Mouse (Mus musculus): ENCODE results near the gene Utp4. TPM values are rescaled to one million over a fixed set of nuclear protein-coding genes. Genes with fewer than 3 reads are reported as not detected.
A peak's percentile ranks its signal among the peaks of the same experiment; 100 is the strongest.

The Utp4 gene
- total RNA-seq, 2 experiments from 2014 or later, result 30.0 to 35.2 TPM

DNA sequence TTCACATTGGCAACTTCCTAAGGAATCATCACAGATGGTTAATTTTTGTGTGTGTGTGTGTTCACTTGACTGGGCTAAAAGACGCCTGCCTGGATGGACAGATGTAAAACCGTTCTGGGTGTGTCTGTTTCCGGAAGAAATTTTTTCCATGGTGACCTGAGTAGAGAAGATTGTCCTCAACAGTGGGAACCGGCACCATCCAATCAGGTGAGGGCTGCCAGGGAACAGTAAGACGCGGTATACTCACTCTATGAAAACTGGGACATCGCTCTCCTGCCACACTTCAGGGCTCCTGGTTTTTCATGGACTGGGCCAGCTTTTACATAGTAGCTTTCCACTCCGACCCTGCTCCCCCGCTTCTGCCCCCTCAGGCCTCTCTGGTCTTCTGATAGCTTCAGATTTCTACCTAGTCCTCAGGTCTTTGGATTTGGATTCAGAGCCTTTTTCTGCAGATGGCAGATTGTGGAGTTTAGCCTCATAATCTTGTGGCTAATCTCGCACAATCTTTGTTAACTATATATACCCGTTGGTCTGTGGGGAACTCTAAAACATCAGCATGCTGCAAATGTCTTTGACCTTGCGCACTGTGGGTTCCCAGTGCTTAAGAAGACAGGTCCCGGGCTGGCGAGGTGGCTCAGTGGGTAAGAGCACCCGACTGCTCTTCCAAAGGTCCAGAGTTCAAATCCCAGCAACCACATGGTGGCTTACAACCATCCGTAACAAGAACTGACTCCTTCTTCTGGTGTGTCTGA, 41.0 kb downstream of the Utp4 start:
- intact Hi-C loops (cut with DNase I), result no loop called here
- no peak for DNase-seq (ENCODE audit: low spot score in 2 of 2)

DNA sequence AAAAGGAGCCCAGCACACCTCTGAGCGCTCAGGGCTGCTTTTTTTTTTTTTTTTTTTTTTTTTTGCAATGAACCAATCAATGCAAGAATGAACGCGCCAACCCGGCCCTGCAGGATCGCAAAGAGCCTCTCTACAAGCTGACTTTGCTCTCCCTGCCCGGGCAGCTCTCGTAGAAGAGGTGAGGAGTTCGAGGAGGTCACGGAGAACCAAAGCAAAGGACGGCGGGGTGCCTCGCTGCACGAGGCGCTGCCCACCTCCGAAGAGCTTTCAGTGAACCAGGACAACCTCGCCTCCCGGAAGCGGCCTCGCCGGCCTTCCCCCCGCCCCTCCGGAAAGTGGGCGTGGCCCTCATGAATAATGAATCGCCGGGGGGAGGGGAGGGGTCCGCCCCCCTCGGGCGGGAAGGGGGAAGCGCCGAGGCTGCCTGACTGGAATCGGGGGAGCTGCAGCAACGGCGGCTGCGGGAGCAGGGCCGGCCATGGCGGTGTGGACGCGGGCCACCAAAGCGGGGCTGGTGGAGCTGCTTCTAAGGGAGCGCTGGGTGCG, 42.0 kb downstream of the Utp4 start, which contains the start of gene Sntb2:
Gene Sntb2 (plus strand): TSS at position 427 of the 546 bp plus-strand sequence.
- DNase-seq (ENCODE audit: low spot score in 2 of 2), result peak; percentile 84 to 89
- intact Hi-C loops (cut with DNase I), result loop anchor here (5.0 kb wide), 1 partner anchor 67 kb away; no protein-coding TSS in a partner anchor

DNA sequence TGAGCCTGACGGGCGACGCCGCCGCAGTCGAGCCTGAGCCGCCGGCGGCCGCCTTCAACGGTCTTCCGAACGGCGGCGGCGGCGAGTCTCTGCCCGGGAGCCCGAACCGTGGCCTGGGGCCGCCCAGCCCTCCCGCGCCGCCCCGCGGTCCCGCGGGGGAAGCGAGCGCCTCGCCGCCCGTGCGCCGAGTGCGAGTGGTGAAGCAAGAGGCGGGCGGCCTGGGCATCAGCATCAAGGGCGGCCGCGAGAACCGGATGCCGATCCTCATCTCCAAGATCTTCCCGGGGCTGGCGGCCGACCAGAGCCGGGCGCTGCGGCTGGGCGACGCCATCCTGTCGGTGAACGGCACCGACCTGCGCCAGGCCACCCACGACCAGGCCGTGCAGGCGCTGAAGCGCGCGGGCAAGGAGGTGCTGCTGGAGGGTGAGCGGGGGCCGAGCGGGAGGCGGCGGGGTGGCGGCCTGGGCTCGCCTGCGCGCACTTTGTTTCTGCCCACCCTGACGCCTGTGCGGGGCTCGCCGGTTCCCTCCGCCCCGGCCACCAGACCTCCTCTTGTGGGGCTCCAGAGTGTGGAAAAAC, 42.6 kb downstream of the Utp4 start:
- peak; percentile 49 to 66 for DNase-seq (ENCODE audit: low spot score in 2 of 2)
- intact Hi-C loops (cut with DNase I), result loop anchor here (5.0 kb wide), 1 partner anchor 66 kb away; no protein-coding TSS in a partner anchor

DNA sequence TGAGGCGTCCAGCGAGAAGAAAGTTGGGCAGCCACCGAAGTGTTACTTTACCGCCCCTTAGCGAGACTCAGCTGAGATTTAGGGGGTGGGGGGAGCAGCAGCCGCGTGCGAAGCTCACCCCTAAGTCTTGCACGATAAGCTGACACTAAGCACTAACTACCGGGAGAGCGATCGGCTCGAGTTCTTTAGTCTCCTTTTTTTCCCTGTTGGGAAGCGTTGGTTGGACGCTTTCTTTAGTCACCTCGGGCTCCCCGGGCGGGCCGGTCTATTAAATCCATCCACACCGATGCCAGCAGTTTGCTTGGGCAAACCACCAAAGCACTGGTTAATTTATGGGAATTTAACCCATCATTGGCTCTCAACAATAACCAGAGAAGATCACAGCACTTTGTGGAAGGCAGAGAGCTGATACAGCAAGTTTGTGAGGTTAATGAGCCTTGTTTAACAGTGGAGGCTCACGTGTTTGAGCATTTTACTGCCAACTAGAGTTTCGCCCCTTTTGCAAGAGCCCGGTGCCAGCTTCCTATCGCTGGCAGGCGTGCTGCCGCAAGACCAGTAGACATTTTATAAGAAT, 43.1 kb downstream of the Utp4 start:
- DNase-seq (ENCODE audit: low spot score in 2 of 2), result peak; percentile 37 to 42
- intact Hi-C loops (cut with DNase I), result loop anchor here (5.0 kb wide), 1 partner anchor 66 kb away; no protein-coding TSS in a partner anchor

DNA sequence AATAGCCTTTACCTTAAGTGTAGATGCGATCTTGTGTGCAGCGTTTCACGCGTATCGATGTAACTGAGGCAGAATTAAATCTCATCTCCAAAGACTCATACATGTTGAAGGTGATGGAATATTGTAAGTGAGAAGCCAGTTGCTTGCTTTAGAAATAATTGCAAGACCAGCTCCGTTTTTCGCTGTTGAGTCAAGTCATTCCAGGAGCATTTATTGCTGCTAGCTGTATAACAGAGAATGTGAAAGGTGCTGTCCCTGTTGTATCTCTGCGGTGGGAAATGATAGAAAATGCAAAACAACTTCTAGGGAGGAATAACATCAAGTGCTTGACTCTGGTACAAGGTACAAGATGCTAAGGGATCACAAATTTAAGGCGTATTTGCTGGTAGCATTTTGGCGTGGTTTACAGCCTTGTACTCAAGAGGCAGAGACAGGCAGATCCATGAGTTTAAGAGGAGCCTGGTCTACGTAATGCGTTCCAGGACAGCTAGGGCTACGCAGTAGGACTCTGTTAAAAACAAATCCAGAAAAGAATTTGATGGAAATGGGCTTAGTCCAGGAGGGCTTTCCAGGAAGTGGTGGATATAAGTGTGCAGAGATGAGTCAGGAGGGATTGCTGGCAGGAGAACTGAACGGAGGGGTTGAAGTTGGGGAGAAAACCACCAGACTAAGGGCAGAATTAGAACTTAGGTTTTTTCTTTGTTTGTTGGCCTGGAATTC, 43.8 kb downstream of the Utp4 start:
- intact Hi-C loops (cut with DNase I), result loop anchor here (5.0 kb wide), 1 partner anchor 65 kb away; no protein-coding TSS in a partner anchor
- DNase-seq (ENCODE audit: low spot score in 2 of 2), result no peak

DNA sequence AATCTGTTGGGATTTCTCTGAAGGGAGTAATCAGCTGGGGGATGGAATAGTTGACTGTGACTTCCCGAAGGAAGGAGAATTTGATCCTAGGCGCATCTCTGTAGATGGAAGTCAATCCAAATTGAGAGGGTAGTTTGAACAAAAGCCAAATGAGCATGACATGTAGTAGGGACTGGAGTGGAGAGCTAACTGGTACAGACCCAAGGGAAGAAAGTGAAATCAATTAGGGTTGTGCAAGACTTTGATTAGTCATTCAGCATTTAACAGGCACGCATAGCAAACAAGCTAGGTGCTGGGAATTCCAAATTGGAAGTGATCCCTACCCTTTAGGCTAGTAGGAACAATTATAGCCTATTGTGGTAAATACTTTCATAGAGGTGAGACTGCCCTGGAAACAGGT, 48.4 kb downstream of the Utp4 start:
- DNase-seq (ENCODE audit: low spot score in 2 of 2), result no peak
- intact Hi-C loops (cut with DNase I), result no loop called here

DNA sequence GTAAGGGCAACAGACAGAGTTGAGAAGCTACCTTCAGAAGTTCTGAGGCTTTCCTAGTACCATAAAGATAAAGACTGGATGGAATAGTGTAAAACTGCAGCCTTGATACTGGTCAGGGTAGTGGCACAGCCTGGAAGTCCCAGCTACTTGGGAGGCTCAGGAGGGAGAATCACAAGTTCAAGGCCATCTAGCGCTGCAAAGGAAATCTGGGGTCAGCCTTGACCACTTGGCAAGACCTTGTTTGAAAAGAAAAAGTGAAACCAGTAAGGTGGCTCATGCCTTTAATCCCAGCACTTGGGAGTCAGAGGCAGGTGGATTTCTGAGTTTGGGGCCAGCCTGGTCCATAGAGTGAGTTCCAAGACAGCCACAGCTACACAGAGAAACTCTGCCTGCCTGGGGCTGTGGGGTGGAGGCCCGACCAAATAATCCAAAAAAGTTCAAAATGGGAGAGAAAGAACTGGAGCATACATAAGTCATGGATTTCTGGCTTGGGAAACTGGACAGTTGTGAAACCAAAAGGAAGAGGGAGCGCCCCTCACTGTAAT, 50.5 kb downstream of the Utp4 start:
- DNase-seq (ENCODE audit: low spot score in 2 of 2), result no peak
- intact Hi-C loops (cut with DNase I), result no loop called here

DNA sequence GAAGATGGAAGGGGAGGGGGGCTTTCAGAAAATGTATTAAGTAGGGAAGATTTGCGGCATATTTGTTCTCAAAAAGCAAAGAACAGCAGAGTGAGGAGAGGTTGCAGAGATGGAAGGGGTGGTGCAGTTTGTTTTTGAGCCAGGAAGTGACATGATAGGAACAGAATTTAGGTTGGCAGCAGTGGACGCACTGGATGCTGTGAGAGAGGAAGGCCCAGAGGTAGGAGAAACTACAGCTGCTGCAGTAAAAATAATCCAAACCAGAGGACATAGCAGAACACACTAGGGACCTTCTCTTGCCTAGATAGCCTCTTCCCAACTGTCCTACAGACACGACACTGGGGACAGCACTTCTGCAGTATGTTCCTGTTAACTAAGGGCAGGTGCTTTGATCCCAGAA, 51.3 kb downstream of the Utp4 start:
- DNase-seq (ENCODE audit: low spot score in 2 of 2), result no peak
- intact Hi-C loops (cut with DNase I), result no loop called here

DNA sequence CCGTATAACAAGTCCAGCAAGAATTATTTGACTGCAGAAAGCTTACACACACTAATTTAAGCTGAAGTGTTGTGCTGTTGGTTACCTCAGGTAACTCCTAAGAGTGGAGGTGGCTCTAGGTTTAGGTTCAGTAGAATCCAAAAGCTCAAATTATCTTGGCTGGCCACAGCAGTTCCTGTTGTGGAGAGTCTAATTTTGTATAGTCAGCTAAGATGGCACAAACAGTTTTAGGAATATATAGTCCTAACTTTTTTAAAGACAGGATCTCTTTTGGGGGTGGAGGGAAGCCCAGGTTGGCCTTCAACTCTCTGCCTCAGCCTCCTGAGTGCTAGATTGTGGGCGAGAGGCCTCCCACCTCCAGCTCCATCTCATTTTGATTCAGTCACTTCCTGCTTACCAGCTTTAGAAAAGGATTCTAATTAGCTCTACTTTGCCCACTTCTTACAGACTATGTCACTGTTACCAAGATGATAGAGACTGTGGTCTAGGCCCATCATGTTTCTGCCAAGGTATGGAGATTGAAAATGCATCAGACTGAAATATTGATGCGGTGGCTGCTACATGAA, 55.3 kb downstream of the Utp4 start:
- intact Hi-C loops (cut with DNase I), result no loop called here
- peak; percentile 25 to 34 for DNase-seq (ENCODE audit: low spot score in 2 of 2)

DNA sequence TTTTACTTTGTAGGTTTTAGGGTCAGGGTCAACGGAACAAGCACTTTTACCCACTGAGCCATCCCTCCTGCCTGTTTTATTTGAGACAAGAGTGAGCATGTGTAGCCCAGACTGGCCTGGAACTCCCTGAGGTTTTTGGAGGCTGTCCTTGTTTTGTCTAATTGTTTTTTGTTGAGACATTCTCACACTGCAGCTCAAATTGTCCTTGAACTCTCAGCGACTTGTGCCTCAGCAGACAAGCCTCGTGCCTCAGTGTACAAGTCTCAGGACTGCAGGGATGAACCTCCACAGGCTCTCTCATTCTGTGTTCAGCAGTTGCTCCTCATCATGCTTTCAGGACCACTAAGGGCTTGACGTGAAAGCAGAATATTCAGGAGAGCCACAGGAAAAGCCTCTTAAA, 58.3 kb downstream of the Utp4 start:
- DNase-seq (ENCODE audit: low spot score in 2 of 2), result no peak
- intact Hi-C loops (cut with DNase I), result no loop called here

DNA sequence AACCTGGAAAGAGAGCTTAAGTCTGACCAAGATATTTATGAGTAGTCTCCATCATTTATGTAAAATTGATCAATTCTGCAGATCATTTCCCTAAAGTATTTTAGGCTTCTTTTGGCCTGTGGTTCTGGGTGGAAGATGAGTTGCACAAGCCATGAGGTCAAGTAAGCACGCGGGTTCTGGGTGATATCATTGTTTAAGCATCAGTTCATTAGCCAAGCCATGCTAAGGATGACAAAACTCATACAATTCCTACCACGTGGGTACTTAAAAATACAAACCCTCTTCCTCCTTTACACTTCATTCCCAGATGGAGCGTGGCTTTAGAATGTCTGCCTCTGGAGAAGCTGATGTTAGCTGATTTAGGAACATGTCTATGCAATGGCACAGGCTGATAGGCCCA, 60.1 kb downstream of the Utp4 start:
- intact Hi-C loops (cut with DNase I), result no loop called here
- DNase-seq (ENCODE audit: low spot score in 2 of 2), result no peak

DNA sequence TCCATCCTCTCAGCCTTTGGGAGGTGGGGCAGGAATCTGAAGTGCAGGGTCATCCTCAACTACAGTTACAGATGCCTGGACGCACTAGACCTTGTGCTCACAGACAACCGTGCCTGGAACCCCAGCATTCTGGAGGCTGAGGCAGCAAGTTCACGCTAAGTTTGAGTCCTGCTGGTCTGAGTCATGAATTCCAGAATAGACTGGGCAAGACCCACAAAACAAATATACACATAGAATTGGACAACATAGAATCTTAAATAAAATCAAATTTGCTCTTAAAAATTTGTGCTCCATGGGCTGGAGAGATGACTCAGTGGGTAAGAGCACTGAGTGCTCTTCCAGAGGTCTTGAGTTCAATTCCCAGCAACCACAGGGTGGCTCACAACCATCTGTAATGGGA, 63.6 kb downstream of the Utp4 start:
- intact Hi-C loops (cut with DNase I), result no loop called here
- DNase-seq (ENCODE audit: low spot score in 2 of 2), result no peak

DNA sequence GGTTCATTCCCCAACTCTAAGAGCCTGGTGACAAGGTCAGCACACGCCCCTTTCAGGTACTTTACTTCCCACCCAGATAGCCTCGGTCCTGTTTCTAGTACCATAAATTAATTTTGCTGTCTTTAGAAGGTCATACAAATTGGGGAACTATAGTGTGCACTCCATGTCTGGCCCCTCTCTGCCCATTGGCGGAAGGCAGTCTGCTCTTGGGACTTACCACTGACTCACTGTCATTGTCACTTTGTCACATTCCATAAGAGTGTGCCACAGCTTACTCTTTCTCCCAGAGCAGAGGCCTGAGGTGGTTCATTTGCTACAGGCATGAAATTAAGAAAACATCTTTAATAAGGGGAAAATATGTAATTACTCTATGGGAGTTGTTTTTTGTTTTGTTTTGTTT, 64.8 kb downstream of the Utp4 start:
- no peak for DNase-seq (ENCODE audit: low spot score in 2 of 2)
- intact Hi-C loops (cut with DNase I), result no loop called here

DNA sequence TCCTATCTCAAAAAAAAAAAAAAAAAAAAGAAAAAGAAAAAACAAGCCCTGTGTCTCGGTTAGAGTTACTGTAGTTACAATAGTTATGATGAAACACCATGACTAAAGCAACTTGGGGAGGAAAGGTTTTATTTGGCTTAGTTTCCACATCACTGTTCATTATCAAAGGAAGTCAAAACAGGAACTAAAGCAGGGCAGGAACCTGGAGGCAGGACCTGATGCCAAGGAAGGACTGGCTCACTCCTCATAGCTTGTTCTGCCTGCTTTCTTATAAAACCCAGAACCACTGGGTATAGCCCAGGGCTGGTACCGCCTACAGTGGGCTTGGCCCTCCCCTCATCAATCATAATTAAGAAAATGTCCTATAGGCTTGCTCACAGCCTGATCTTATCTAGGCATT, 66.2 kb downstream of the Utp4 start:
- DNase-seq (ENCODE audit: low spot score in 2 of 2), result no peak
- intact Hi-C loops (cut with DNase I), result no loop called here

DNA sequence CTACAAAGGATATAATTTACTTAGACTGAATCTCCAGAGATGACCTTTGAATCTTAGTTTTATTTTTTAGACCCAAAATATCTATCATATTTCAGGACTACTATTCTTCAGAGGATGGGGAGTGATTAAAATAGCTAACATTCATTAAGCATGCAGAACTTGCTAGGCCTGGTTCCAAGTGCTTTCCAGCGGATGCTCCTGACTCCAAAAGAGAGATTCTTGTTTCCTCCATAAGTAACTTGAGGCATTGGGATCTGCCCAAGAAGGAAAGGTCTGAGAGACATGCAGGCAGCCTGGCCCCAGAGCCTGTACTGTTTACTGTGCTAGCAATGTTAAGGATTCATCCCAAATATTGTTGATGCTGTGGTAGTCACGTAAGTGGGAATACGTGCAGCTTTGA, 68.9 kb downstream of the Utp4 start:
- no peak for DNase-seq (ENCODE audit: low spot score in 2 of 2)
- intact Hi-C loops (cut with DNase I), result no loop called here

DNA sequence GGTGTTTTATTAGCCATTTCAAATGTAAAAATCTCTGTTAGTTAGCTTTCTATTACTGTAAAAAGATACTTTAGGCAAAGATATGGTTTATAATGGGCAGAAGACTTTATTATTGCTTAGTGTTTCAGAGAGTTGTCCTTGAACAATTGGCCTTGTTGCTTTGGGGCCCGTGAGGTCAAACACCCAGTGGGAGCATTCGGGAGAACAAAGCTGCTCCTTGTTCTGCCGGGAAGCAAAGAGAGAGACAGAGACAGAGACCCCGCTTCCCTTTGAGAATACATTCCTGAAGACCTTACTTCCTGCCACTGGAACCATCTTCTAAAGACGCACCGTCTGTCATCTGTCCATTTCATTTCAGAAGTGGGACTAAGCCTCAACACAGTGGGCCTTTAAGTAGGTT, 69.9 kb downstream of the Utp4 start:
- no peak for DNase-seq (ENCODE audit: low spot score in 2 of 2)
- intact Hi-C loops (cut with DNase I), result no loop called here

DNA sequence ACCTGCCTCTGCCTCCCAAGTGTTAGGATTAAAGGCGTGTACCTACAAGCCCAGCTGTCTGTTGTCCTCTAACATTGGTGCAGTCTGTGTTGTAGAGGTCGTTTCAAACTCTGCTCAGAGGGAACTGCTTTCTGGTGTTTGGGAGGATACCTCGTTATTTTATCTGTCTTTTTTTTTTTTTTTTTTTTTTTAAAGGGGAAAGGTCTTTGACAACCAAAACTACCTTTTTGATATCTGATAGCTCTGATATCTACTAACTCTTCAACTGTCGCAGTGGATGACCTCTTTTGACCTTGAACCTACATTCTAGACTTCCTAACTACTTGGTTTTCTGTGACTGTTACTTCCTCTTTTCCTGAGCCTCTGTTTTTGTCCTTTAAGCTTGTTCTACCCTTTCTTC, 71.1 kb downstream of the Utp4 start:
- DNase-seq (ENCODE audit: low spot score in 2 of 2), result no peak
- intact Hi-C loops (cut with DNase I), result no loop called here

DNA sequence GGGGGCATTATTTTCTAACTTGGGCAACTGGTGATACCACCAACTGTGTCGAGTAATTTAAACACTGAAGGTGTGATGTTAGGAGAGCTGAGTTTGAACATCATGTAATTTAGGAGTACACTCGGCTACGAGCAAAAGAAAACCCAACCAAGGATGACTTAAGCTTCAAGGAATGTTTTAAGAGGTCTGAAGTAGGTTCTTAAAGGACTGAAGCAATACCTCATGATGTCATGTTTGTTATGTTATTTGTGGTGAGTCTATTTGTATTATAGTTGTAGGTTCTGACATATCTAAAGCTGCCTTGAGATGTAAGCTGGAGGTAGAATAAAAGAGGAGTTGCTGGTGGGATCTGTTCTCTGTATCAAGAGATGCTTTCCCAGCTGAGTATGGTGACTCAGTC, 76.5 kb downstream of the Utp4 start:
- no peak for DNase-seq (ENCODE audit: low spot score in 2 of 2)
- intact Hi-C loops (cut with DNase I), result no loop called here

DNA sequence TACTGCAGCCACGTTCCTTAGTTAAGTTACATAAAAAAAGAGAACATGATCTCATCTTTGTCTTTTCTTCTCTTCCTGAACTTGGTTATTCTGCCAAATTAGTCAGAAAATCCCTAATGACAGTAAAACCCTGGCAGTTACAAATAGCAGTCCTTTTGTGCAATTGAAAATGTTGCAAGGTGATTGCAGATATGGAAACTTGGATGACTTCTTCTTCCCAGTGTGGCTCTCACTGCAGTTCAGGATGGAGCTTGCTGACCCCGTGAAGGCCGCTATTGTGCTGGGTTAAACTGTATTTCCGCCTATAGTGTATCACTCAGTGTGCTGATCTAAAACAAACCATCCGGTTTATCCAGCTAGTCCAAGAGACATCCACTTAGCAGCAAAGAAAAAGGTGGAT, 78.5 kb downstream of the Utp4 start:
- no peak for DNase-seq (ENCODE audit: low spot score in 2 of 2)
- intact Hi-C loops (cut with DNase I), result no loop called here

Measured in left cerebral cortex, postnatal 36 days (tissue).